Mouse (Mus musculus): Measurements from ENCODE around the gene Ndufaf5.
"Not testable (repeated sequence)": the region's sequence is repeated elsewhere in the genome, so short reads cannot be mapped to it uniquely, and the experiment has no call there.

The Ndufaf5 gene

GRCm38 (mm10) chr2:140170127-140170802 lies at the start of gene Ndufaf5, which contains the start of gene Esf1:
Ndufaf5 (plus strand) TSS chr2:140170649.
Esf1 (minus strand) TSS chr2:140170564.
- DNase-seq (ENCODE audit: low read depth, low spot score): peak; percentile 98

- DNase-seq (ENCODE audit: low read depth, low spot score): peak; percentile 59
Measured at GRCm38 (mm10) chr2:140125516-140125915, 44.9 kb upstream of the Ndufaf5 start.

GRCm38 (mm10) chr2:140151743-140152142 lies 18.7 kb upstream of the Ndufaf5 start, which contains the start of gene Gm17374:
Gm17374 (plus strand) TSS chr2:140152043.
- DNase-seq (ENCODE audit: low read depth, low spot score): not testable (repeated sequence)

GRCm38 (mm10) chr2:140159186-140159730 lies 11.2 kb upstream of the Ndufaf5 start:
- DNase-seq (ENCODE audit: low read depth, low spot score): peak; percentile 32

GRCm38 (mm10) chr2:140163351-140163854 lies 7.0 kb upstream of the Ndufaf5 start:
- DNase-seq (ENCODE audit: low read depth, low spot score): no peak

- DNase-seq (ENCODE audit: low read depth, low spot score): no peak
Measured at GRCm38 (mm10) chr2:140169057-140169456, 1.4 kb upstream of the Ndufaf5 start.

GRCm38 (mm10) chr2:140170803-140171553 lies 529 bp downstream of the Ndufaf5 start:
- DNase-seq (ENCODE audit: low read depth, low spot score): peak; percentile 91

GRCm38 (mm10) chr2:140185685-140186210 lies 15.3 kb downstream of the Ndufaf5 start:
- DNase-seq (ENCODE audit: low read depth, low spot score): peak; percentile 82

- peak; percentile 16 for DNase-seq (ENCODE audit: low read depth, low spot score)
Measured at GRCm38 (mm10) chr2:140200713-140201112, 30.3 kb downstream of the Ndufaf5 start.

GRCm38 (mm10) chr2:140202573-140202972 lies 32.1 kb downstream of the Ndufaf5 start:
- DNase-seq (ENCODE audit: low read depth, low spot score): no peak

GRCm38 (mm10) chr2:140203756-140204155 lies 33.3 kb downstream of the Ndufaf5 start:
- peak; percentile 54 for DNase-seq (ENCODE audit: low read depth, low spot score)

- no peak for DNase-seq (ENCODE audit: low read depth, low spot score)
Measured at GRCm38 (mm10) chr2:140214519-140215027, 44.1 kb downstream of the Ndufaf5 start.

- DNase-seq (ENCODE audit: low read depth, low spot score): no peak
Measured at GRCm38 (mm10) chr2:140215415-140215814, 45.0 kb downstream of the Ndufaf5 start.

- no peak for DNase-seq (ENCODE audit: low read depth, low spot score)
Measured at GRCm38 (mm10) chr2:140215965-140216364, 45.5 kb downstream of the Ndufaf5 start.

GRCm38 (mm10) chr2:140220325-140220724 lies 49.9 kb downstream of the Ndufaf5 start:
- no peak for DNase-seq (ENCODE audit: low read depth, low spot score)

GRCm38 (mm10) chr2:140230295-140230694 lies 59.8 kb downstream of the Ndufaf5 start:
- DNase-seq (ENCODE audit: low read depth, low spot score): no peak

- peak; percentile 55 for DNase-seq (ENCODE audit: low read depth, low spot score)
Measured at GRCm38 (mm10) chr2:140237245-140237644, 66.8 kb downstream of the Ndufaf5 start.

GRCm38 (mm10) chr2:140242398-140242797 lies 71.9 kb downstream of the Ndufaf5 start:
- DNase-seq (ENCODE audit: low read depth, low spot score): no peak

GRCm38 (mm10) chr2:140243105-140243504 lies 72.7 kb downstream of the Ndufaf5 start:
- no peak for DNase-seq (ENCODE audit: low read depth, low spot score)

Measured in R1 (cell line).